Mouse (Mus musculus): ENCODE measurements around the gene Rbak. TPM values are rescaled to one million over a fixed set of nuclear protein-coding genes. Genes with fewer than 3 reads are reported as not detected.

Rbak gene
- polyA plus RNA-seq (2015; fragmentation: Illumina TruSeq; extraction: RNeasy Lipid Tissue Mini Kit (QIAGEN cat#74804); ENCODE audit: insufficient read depth, low replicate concordance), result 21.2 TPM

DNA sequence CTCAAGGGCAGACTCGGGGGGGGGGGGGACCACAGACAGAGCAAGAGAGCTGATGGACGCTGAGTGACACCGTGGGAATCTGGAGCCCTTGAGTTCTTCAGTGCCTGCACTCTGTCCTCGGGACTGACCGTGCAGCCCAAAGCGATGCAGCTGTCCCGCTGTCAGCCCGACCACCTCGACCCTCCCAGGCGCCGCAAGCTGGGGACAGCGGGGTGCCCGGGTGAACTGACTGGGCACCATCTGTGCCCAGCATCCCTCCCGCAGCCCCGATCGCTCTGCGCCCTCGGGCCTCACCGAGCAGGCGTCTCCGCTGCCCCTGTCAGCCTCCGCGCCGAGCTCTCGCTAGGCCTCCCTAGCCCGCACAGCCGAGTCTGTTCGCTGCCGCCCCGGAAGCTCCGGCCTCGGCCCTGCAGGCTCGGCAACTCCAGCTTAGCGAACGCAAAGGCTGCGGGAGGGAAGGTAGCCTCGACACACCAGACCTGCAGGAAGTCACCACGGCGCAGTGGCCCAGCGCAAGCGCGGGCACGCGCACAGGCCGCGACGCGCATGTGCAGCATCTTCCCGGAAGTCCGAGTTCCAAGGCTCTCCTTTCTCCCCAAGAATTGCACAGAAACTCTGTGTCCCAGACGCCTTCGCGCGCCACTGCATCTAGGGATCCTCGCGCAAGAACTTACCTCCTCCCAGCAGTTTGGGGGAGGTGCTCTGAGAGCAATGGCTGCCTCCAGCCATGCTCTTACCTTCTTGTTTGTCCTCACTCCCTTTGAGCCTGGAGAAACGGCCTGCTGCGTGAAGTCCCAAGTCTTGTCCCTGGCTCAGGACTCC is at the start of gene Rbak, which contains the start of gene Spdye4b:
Rbak (minus strand) TSS at position 521 of the 822 bp plus-strand sequence.
Spdye4b (plus strand) TSS at position 763 of the 822 bp plus-strand sequence.

DNA sequence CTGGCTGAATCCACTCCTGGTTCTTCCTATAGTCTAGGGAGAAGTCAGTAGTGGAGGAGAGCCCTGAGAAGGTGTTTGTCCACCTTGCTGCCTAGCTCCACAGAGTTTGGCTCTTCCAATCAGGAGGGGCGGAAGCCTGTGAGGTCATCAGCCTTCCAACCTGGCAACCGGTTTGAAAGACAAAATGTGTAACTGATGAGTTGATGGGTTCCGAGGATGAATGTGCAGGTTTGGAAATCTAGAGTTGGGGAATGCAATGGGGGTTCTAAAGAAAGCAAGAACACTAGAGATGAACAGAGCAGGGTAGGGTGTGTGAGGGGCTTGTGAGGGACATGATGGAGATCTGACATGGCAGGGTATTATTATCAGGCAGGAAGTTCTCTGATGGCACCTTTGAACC is 46.2 kb upstream of the Rbak start, which contains the start of gene Spdye4a:
Spdye4a (minus strand) TSS at position 101 of the 400 bp plus-strand sequence.

GRCm38 (mm10) chr5:143147481-143147880 is 33.1 kb downstream of the Rbak start, which contains the start of gene Olfr718-ps1:
TSS of gene Olfr718-ps1 (minus strand) at chr5:143147581.

Other genes with a start within 250 kb of the Rbak start
- 12.8 TPM for gene Fscn1, start 220.4 kb downstream of the Rbak start, polyA plus RNA-seq (2015; fragmentation: Illumina TruSeq; extraction: RNeasy Lipid Tissue Mini Kit (QIAGEN cat#74804); ENCODE audit: insufficient read depth, low replicate concordance)
- 36.7 TPM for gene Rnf216, start 67.8 kb downstream of the Rbak start, polyA plus RNA-seq (2015; fragmentation: Illumina TruSeq; extraction: RNeasy Lipid Tissue Mini Kit (QIAGEN cat#74804); ENCODE audit: insufficient read depth, low replicate concordance)
- gene Olfr718-ps1, start 33.2 kb downstream of the Rbak start, polyA plus RNA-seq (2015; fragmentation: Illumina TruSeq; extraction: RNeasy Lipid Tissue Mini Kit (QIAGEN cat#74804); ENCODE audit: insufficient read depth, low replicate concordance), result not detected
- gene Spdye4b, start 242 bp upstream of the Rbak start, polyA plus RNA-seq (2015; fragmentation: Illumina TruSeq; extraction: RNeasy Lipid Tissue Mini Kit (QIAGEN cat#74804); ENCODE audit: insufficient read depth, low replicate concordance), result not detected
- not detected for gene Spdye4a, start 46.1 kb upstream of the Rbak start, polyA plus RNA-seq (2015; fragmentation: Illumina TruSeq; extraction: RNeasy Lipid Tissue Mini Kit (QIAGEN cat#74804); ENCODE audit: insufficient read depth, low replicate concordance)
- gene Zfp12, start 54.4 kb upstream of the Rbak start, polyA plus RNA-seq (2015; fragmentation: Illumina TruSeq; extraction: RNeasy Lipid Tissue Mini Kit (QIAGEN cat#74804); ENCODE audit: insufficient read depth, low replicate concordance), result 25.4 TPM
- gene Zfp316, start 89.2 kb upstream of the Rbak start, polyA plus RNA-seq (2015; fragmentation: Illumina TruSeq; extraction: RNeasy Lipid Tissue Mini Kit (QIAGEN cat#74804); ENCODE audit: insufficient read depth, low replicate concordance), result 1.4 TPM
- gene Zfp853, start 112.8 kb upstream of the Rbak start, polyA plus RNA-seq (2015; fragmentation: Illumina TruSeq; extraction: RNeasy Lipid Tissue Mini Kit (QIAGEN cat#74804); ENCODE audit: insufficient read depth, low replicate concordance), result 0.12 TPM
- gene E130309D02Rik, start 134.6 kb upstream of the Rbak start, polyA plus RNA-seq (2015; fragmentation: Illumina TruSeq; extraction: RNeasy Lipid Tissue Mini Kit (QIAGEN cat#74804); ENCODE audit: insufficient read depth, low replicate concordance), result 8.1 TPM
- gene Zdhhc4, start 148.5 kb upstream of the Rbak start, polyA plus RNA-seq (2015; fragmentation: Illumina TruSeq; extraction: RNeasy Lipid Tissue Mini Kit (QIAGEN cat#74804); ENCODE audit: insufficient read depth, low replicate concordance), result 35.6 TPM
- not detected for gene Grid2ip, start 176.6 kb upstream of the Rbak start, polyA plus RNA-seq (2015; fragmentation: Illumina TruSeq; extraction: RNeasy Lipid Tissue Mini Kit (QIAGEN cat#74804); ENCODE audit: insufficient read depth, low replicate concordance)
- 35.0 TPM for gene Kdelr2, start 223.1 kb upstream of the Rbak start, polyA plus RNA-seq (2015; fragmentation: Illumina TruSeq; extraction: RNeasy Lipid Tissue Mini Kit (QIAGEN cat#74804); ENCODE audit: insufficient read depth, low replicate concordance)